Mouse (Mus musculus) midbrain, postnatal 0 days (tissue): Measurements from ENCODE around the gene Zdhhc22. TPM values are rescaled to one million over a fixed set of nuclear protein-coding genes. Genes with fewer than 3 reads are reported as not detected.
A peak's percentile ranks its signal among the peaks of the same experiment; 100 is the strongest.

Source experiments
- ATAC-seq: fragments of 200-750 bp; cut with Nextera tagmentation; 2 replicates; pipeline ENCODE4 v1.8.0; 2017; ENCODE audit warnings: moderate number of reproducible peaks, mild to moderate bottlenecking, moderate TSS enrichment, moderate library complexity; ENCODE audit not compliant: low FRiP score
- DNase-seq: peaks from one replicate; pipeline ENCODE4 v3.0.0-alpha.2; 2015; ENCODE audit warnings: low spot score
- H3K27ac ChIP-seq: fragments of 300-500 bp; sonication (generic); 2 replicates; pipeline ENCODE4 v1.5.1; 2014; ENCODE audit warnings: low read depth, mild to moderate bottlenecking, low read length, mixed read lengths
- H3K27me3 ChIP-seq: fragments of 300-500 bp; sonication (generic); 2 replicates; pipeline ENCODE4 v1.6.1; 2014; ENCODE audit warnings: low read length, control low read depth, mixed read lengths; ENCODE audit not compliant: insufficient read depth
- H3K36me3 ChIP-seq: fragments of 300-500 bp; sonication (generic); 2 replicates; pipeline ENCODE4 v1.6.1; 2014; ENCODE audit warnings: low read length, control low read depth, mixed read lengths; ENCODE audit not compliant: insufficient read depth
- H3K4me1 ChIP-seq: fragments of 300-500 bp; sonication (generic); 2 replicates; pipeline ENCODE4 v1.6.1; 2014; ENCODE audit warnings: mild to moderate bottlenecking, control low read depth, antibody characterized with exemption, low read length, mixed read lengths; ENCODE audit not compliant: insufficient read depth
- H3K4me2 ChIP-seq: fragments of 300-500 bp; sonication (generic); 2 replicates; pipeline ENCODE4 v1.6.1; 2014; ENCODE audit warnings: low read depth, mild to moderate bottlenecking, low read length, mixed read lengths; ENCODE audit not compliant: poor library complexity, severe bottlenecking
- H3K4me3 ChIP-seq: fragments of 300-500 bp; sonication (generic); 2 replicates; pipeline ENCODE4 v1.5.1; 2014; ENCODE audit warnings: low read depth, mild to moderate bottlenecking, low read length, moderate library complexity
- H3K9ac ChIP-seq: fragments of 300-500 bp; sonication (generic); replicated peaks from 2 replicates; pipeline ENCODE4 v1.6.1; 2014; ENCODE audit warnings: mild to moderate bottlenecking, low read length, moderate library complexity, mixed read lengths; ENCODE audit not compliant: poor library complexity, severe bottlenecking
- H3K9me3 ChIP-seq: fragments of 300-500 bp; sonication (generic); 2 replicates; pipeline ENCODE4 v1.6.1; 2016; ENCODE audit warnings: low read length, control low read depth
- CTCF ChIP-seq: IDR thresholded peaks from 2 replicates; pipeline ENCODE4 v1.5.1; 2016; ENCODE audit warnings: antibody characterized with exemption, mild to moderate bottlenecking
- WGBS: fragments of 180-500 bp; shearing (Covaris S2); extraction: QIAGEN DNeasy Blood & Tissue Kit; methylation state at CpG from one replicate; pipeline ENCODE4 v1.1.7; 2014; 5-methylcytosine and 5-hydroxymethylcytosine counted together
- polyA plus RNA-seq: library from polyadenylated mRNA; unstranded; fragments of >200 nt; fragmentation: Nextera tagmentation; extraction: Ambion mirVana; gene quantifications from 2 replicates; pipeline ENCODE4 v1.2.1, GENCODE M21; 2015
- total RNA-seq: library from RNA; depleted of rRNA; stranded (reverse); fragments of >200 nt; gene quantifications from 2 replicates; pipeline ENCODE4 v1.2.3, GENCODE M21; 2014; rRNA removed

The Zdhhc22 gene
- total RNA-seq (19.4 and 21.9 TPM in 2 replicates), polyA plus RNA-seq (30.9 and 32.2 TPM in 2 replicates)

DNA sequence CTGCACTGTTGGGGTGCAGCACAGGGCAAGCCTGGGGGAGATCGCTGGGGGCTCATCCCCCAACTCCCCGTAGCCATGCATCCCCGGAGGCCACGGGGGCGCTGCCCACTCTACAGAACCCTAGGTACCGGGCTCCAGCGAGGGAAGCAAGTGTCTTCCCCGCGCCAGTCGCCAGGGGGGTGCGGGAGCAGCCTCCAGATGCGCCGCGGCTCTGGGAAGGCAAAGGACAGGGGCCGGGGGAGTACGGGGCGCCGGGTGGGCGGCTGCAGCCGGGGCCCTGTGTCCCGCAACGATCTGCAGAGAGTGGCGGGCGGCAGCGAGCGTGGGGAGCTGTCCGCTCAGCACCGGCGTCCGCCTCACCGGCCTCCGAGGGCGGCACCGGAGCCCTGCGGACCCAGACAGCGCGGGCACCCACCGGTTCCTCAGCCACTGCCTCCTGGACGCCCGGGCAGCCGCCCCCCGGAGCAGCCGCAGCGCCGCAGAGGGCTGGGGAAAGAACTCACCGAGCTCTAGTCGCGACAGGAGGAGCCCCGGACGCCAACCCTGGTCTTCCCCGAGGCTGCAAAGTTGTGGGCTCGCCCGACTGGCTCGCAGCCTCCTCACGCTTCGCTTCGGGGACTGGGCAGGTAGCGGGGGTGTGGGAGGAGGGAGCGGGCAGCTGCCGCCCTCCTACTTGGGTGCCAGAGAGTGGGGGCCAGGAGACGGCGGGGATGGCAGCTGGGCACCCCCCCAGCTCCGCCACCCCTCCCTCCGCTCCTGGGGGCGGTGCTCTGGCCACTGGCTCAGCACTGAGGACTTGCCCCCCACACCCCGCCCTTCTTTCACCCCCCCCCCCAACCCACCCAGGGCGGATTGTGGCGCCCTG, at the start of gene Zdhhc22:
Zdhhc22 (minus strand) TSS at position 541 of the 865 bp plus-strand sequence.
- H3K27ac ChIP-seq, result peak within 1 kb of the TSS; percentile 77
- H3K9me3 ChIP-seq, result no peaks in the 10 kb centered on the region
- ATAC-seq (peak; percentile 76), DNase-seq (peak; percentile 69)
- peaks cover 3% of the 10 kb centered on the region; the same call in 1 of the 2 replicates for H3K36me3 ChIP-seq
- 0% methylated on average over 40 of the region's 68 CpGs for WGBS
- peaks cover 24% of the 10 kb centered on the region for H3K4me1 ChIP-seq
- peak within 1 kb of the TSS; percentile 90 for H3K4me2 ChIP-seq
- peak within 1 kb of the TSS; percentile 86 for H3K9ac ChIP-seq
- H3K4me3 ChIP-seq, result peak within 1 kb of the TSS; percentile 72
- peak; percentile 69 for TF ChIP-seq CTCF
- H3K27me3 ChIP-seq, result peaks cover 7% of the 10 kb centered on the region; the same call in 1 of the 2 replicates

DNA sequence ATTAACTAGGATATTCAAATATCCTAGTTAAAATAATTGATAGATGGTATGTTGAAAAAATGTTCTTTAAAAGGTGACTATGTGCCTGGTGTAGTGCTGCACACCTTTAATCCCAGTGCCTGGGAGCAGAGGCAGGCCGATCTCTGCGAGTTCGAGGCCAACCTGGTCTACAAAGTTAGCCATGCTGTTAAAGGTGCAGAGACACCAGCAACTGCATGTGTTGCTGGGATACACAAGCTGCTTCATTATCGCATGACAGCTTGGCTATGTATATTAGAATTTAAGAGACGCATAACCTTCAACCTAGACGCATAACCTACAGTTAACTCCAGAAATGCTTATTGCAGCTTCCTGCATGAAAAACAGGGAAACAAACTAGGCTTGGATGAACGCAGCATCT, 46.4 kb upstream of the Zdhhc22 start:
- WGBS, result 95% methylated on average over 7 of the region's 7 CpGs
- TF ChIP-seq CTCF, result no peak
- Histone ChIP-seq H3K4me3 (no peak overlapping the region), H3K27ac (no peak overlapping the region), H3K4me2 (no peak overlapping the region), H3K9me3 (no peaks in the 10 kb centered on the region), H3K9ac (no peak overlapping the region), H3K36me3 (no peaks in the 10 kb centered on the region), H3K27me3 (no peaks in the 10 kb centered on the region), H3K4me1 (no peaks in the 10 kb centered on the region)
- DNase-seq, result no peak
- no peak for ATAC-seq

DNA sequence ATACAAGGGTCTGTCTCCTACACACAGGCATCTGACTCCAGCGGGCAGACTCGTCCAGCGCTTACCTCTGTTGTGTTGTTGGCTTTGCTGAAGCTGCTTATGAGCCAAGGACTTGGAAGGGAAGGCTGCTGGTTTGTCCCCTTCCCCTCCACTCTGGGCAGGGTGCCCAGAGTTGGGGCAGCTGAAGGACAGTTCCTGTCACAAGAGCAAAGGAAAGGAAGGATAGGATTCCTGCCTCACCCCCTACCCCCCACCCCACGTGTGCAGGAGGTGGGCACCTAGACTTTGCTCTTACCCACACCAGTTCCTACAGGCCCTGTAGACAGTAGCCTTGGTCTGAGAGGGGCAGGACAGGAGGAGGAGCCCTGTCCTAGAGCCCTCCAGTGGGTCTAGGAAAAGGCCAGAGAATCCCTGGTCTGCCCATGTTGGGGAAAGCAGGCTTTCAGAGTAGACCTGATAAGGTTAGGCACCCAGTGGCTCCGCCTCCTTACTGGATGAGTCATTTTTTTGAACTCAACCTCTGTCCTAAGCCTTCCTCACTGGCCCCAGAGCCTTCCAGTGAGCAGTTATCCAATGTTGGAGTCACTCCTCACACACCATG, 41.0 kb upstream of the Zdhhc22 start:
- ATAC-seq (no peak), DNase-seq (peak; percentile 56)
- Histone ChIP-seq H3K4me2 (no peak overlapping the region), H3K4me1 (peaks cover 9% of the 10 kb centered on the region; the same call in 1 of the 2 replicates), H3K27ac (no peak overlapping the region), H3K9me3 (no peaks in the 10 kb centered on the region), H3K36me3 (no peaks in the 10 kb centered on the region), H3K9ac (no peak overlapping the region), H3K4me3 (no peak overlapping the region), H3K27me3 (no peaks in the 10 kb centered on the region)
- no peak for TF ChIP-seq CTCF
- WGBS, result 66% methylated on average over 5 of the region's 5 CpGs

DNA sequence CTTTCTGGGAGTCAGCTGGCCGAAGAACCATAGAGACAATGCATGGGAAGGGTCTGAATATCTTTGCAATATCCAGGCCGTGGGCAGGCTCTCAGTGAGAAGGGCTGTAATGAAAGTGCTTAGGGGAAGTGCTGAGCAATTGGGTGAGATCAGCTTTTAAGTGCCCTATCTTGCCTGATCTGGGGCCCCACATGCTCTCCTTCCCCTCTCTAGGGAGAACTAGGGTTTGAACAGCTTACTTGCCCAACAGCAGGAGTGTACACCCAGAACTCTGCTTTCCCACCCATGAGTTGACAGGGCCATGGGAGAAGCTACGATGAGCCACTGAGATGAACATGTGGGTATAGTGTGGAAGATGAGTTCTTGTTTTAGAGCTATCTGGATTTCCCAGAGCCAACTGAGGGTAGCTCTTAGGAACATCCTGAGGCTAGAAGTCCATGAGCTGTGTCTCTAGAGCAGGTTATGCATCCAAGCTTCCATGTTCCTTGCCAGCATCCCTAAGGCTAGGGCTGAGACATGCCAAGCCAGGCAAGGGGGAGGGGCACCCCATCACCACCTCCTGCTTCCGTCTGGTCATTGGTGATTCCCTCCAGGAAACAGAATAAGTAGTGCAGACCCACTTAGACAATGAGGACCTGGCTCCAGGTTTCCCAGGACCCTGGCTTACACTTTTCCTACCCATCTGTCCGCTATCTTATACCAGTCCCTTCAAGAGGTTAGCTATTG, 39.2 kb upstream of the Zdhhc22 start:
- Histone ChIP-seq H3K27me3 (no peaks in the 10 kb centered on the region), H3K27ac (no peak overlapping the region), H3K36me3 (no peaks in the 10 kb centered on the region), H3K9ac (no peak overlapping the region), H3K9me3 (no peaks in the 10 kb centered on the region), H3K4me2 (no peak overlapping the region), H3K4me3 (no peak overlapping the region), H3K4me1 (peaks cover 9% of the 10 kb centered on the region; the same call in 1 of the 2 replicates)
- no peak for DNase-seq
- no peak for TF ChIP-seq CTCF
- WGBS, result 66% methylated on average over 5 of the region's 5 CpGs
- no peak for ATAC-seq

DNA sequence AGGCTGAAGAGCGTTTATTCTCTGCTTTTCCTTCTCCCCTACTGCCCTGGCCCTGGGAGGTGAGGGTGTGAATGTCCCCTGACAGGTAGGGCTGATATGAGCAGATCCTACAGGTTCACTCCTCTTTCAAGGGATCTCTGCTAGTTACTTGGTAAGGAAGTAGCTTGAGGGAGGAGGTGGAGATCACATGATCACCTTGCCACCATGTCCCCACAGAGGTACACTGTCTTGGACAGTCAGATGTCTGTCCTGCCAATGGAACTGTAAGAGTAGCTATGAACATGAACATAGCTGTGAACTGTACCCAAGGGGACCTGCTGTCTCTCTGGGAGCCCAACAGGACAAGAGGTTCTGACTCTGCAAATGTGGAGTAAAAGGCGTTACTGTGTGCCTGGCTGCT, 37.8 kb upstream of the Zdhhc22 start:
- no peak for TF ChIP-seq CTCF
- Histone ChIP-seq H3K9ac (no peak overlapping the region), H3K9me3 (no peaks in the 10 kb centered on the region), H3K4me2 (peak overlapping the region; percentile 78), H3K27ac (no peak overlapping the region), H3K36me3 (no peaks in the 10 kb centered on the region), H3K4me3 (peak overlapping the region; percentile 63; the same call in 1 of the 2 replicates), H3K27me3 (no peaks in the 10 kb centered on the region), H3K4me1 (peaks cover 9% of the 10 kb centered on the region; the same call in 1 of the 2 replicates)
- ATAC-seq (no peak), DNase-seq (no peak)
- 61% methylated on average over 2 of the region's 2 CpGs for WGBS
